Comparison of ENCODE assay signal across 7 mouse cellular contexts in the genomic region with DNA sequence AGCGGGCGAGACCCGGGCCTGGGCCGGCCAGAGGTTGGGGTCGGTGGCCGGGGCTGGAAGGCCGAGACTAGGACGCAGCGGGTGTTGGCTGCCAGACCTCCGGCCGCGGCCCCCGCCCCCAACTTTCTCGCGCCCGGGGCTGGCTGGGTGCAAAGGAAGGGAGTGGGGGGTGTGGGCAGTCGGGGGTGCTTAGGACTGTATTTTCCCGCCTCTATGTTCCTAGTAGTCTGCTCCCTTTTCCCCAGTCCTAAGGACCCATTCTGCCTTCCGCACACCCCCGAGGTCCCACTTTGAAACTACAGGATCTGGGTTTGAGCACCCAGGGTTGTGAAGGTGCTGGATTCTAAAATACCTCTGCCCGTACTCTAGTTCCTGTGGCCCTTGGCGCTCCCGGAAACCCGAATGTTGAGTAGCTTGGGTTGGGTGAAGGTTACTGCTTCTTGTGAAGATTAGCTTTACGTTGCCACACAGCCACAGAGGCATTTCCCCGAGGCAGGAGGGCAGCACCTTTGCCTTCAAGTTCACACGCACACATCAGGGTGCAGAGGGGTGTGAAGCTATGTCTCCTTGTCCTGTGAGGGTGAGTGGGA. TPM values are rescaled to one million over a fixed set of nuclear protein-coding genes. Genes with fewer than 3 reads are reported as not detected.
DNase-seq lines count a peak whose midpoint lies in the region; ATAC-seq and TF ChIP-seq lines count a peak whose summit lies in the region.

No protein-coding gene starts in this region.

- peaks cover 29% of the 10 kb centered on the region for H3K4me1 ChIP-seq in neural tube, embryonic 11.5 days (ENCODE audit: control insufficient read depth, insufficient read depth, low read length)
- 0 out of 2 replicates have a peak, but pooled peaks cover 3% of the 10 kb centered on the region for H3K4me1 ChIP-seq in bone marrow macrophage, adult 2 months (ENCODE audit: control insufficient read depth, insufficient read depth, low read length)
- H3K4me1 ChIP-seq in heart, embryonic 15.5 days (replicated peaks) = peaks cover 52% of the 10 kb centered on the region
- H3K4me1 ChIP-seq in liver, embryonic 15.5 days (replicated peaks) = peaks cover 15% of the 10 kb centered on the region

- DNase-seq in neural tube, embryonic 11.5 days (ENCODE audit: low spot score) = peak; percentile 47
- no peak for DNase-seq in neural tube, embryonic 10.5 days (ENCODE audit: extremely low spot score, low spot score)
- DNase-seq in splenic B cell, adult 2 months (ENCODE audit: low read depth, low spot score) = peak; percentile 31
- no peak for DNase-seq in layer of hippocampus, postnatal 25 days (ENCODE audit: extremely low spot score in 1 of 2, low spot score in 1 of 2)

- ATAC-seq in neural tube, embryonic 11.5 days (ENCODE audit: insufficient read depth, low FRiP score, low TSS enrichment) = peak; percentile 14; the same call in 1 of the 2 replicates
- ATAC-seq in heart, embryonic 15.5 days (replicated peaks; ENCODE audit: insufficient number of reproducible peaks, insufficient read depth, low FRiP score, low read depth) = peak; percentile 4; the same call in 1 of the 2 replicates
- ATAC-seq in liver, embryonic 15.5 days (ENCODE audit: insufficient read depth) = no peak; the same call in 1 of the 2 replicates

- no peaks in the 10 kb centered on the region for H3K36me3 ChIP-seq in neural tube, embryonic 11.5 days (ENCODE audit: control insufficient read depth, insufficient read depth, low read length)
- H3K36me3 ChIP-seq in heart, embryonic 15.5 days = no peaks in the 10 kb centered on the region
- no peaks in the 10 kb centered on the region for H3K36me3 ChIP-seq in liver, embryonic 15.5 days (replicated peaks)
- H3K36me3 ChIP-seq in splenic B cell, adult 2 months (ENCODE audit: control insufficient read depth, insufficient read depth, low read length, poor library complexity, severe bottlenecking) = no peaks in the 10 kb centered on the region

- H3K4me3 ChIP-seq in neural tube, embryonic 11.5 days (ENCODE audit: low read depth, low read length) = peak overlapping the region; percentile 88
- H3K4me3 ChIP-seq in bone marrow macrophage, adult 2 months (ENCODE audit: insufficient read depth, low read length) = peak overlapping the region; percentile 54
- peak overlapping the region; percentile 63 for H3K4me3 ChIP-seq in heart, embryonic 15.5 days
- H3K4me3 ChIP-seq in liver, embryonic 15.5 days (replicated peaks) = peak overlapping the region; percentile 58

- H3K9me3 ChIP-seq in neural tube, embryonic 11.5 days (ENCODE audit: control insufficient read depth, low read length) = no peaks in the 10 kb centered on the region
- H3K9me3 ChIP-seq in heart, embryonic 15.5 days (replicated peaks) = no peaks in the 10 kb centered on the region
- H3K9me3 ChIP-seq in liver, embryonic 15.5 days (replicated peaks) = no peaks in the 10 kb centered on the region

- under 1% methylated on average over 20 of the region's 27 CpGs for WGBS in neural tube, embryonic 11.5 days
- WGBS in heart, embryonic 15.5 days = 1% methylated on average over 27 of the region's 27 CpGs
- WGBS in liver, embryonic 15.5 days (ENCODE audit: insufficient replicate concordance) = under 1% methylated on average over 27 of the region's 27 CpGs

- no peak overlapping the region for H3K27ac ChIP-seq in neural tube, embryonic 11.5 days (ENCODE audit: low read depth, low read length)
- H3K27ac ChIP-seq in bone marrow macrophage, adult 2 months (ENCODE audit: insufficient read depth, low read depth, low read length) = no peak overlapping the region
- peak overlapping the region; percentile 43; the same call in 1 of the 2 replicates for H3K27ac ChIP-seq in heart, embryonic 15.5 days
- no peak overlapping the region for H3K27ac ChIP-seq in liver, embryonic 15.5 days (replicated peaks)

- peak overlapping the region; percentile 99 for H3K4me2 ChIP-seq in neural tube, embryonic 11.5 days (ENCODE audit: low read depth)
- H3K4me2 ChIP-seq in heart, embryonic 15.5 days = peak overlapping the region; percentile 97
- peak overlapping the region; percentile 82 for H3K4me2 ChIP-seq in liver, embryonic 15.5 days

- no peaks in the 10 kb centered on the region for H3K27me3 ChIP-seq in neural tube, embryonic 11.5 days (ENCODE audit: control insufficient read depth, insufficient read depth, low read length)
- H3K27me3 ChIP-seq in heart, embryonic 15.5 days = peaks cover 15% of the 10 kb centered on the region
- H3K27me3 ChIP-seq in liver, embryonic 15.5 days = peaks cover 95% of the 10 kb centered on the region
- H3K27me3 ChIP-seq in splenic B cell, adult 2 months (ENCODE audit: control insufficient read depth, insufficient read depth, low read length, poor library complexity, severe bottlenecking) = no peaks in the 10 kb centered on the region

- peak overlapping the region; percentile 91 for H3K9ac ChIP-seq in neural tube, embryonic 11.5 days (ENCODE audit: low read length)
- H3K9ac ChIP-seq in heart, embryonic 15.5 days = peak overlapping the region; percentile 78
- H3K9ac ChIP-seq in liver, embryonic 15.5 days = peak overlapping the region; percentile 31

- TF ChIP-seq POLR2A in bone marrow macrophage, adult 2 months (IDR thresholded peaks at IDR 0.05; ENCODE audit: borderline replicate concordance, low read depth, low read length) = no peak

- TF ChIP-seq CTCF in bone marrow macrophage, adult 2 months (IDR thresholded peaks at IDR 0.05; ENCODE audit: low read depth, low read length) = no peak

RNA-seq across cellular contexts. Expression of gene Tyro3, which starts 2.5 kb away (rescaled TPM):
- polyA plus RNA-seq in neural tube, embryonic 11.5 days (2014; fragmentation: Nextera tagmentation; extraction: Ambion mirVana) = 19.0 and 20.0 TPM in 2 replicates
- polyA plus RNA-seq in bone marrow macrophage, adult 2 months (2012; ENCODE audit: insufficient read depth, insufficient read length, missing spikeins) = not detected in 2 replicates
- polyA plus RNA-seq in heart, embryonic 15.5 days (2015; fragmentation: Nextera tagmentation; extraction: Ambion mirVana) = 6.2 and 8.5 TPM in 2 replicates
- 1.1 TPM in 2 replicates for polyA plus RNA-seq in liver, embryonic 15.5 days (2015; fragmentation: Nextera tagmentation; extraction: Ambion mirVana)
- total RNA-seq in layer of hippocampus, postnatal 25 days (2021) = 10 to 100 TPM; 87.0 to 88.2 TPM

RNA-seq across cellular contexts. Expression of gene Rpap1, which starts 12.7 kb away (rescaled TPM):
- polyA plus RNA-seq in neural tube, embryonic 11.5 days (2014; fragmentation: Nextera tagmentation; extraction: Ambion mirVana) = 23.5 and 26.6 TPM in 2 replicates
- polyA plus RNA-seq in bone marrow macrophage, adult 2 months (2012; ENCODE audit: insufficient read depth, insufficient read length, missing spikeins) = 9.7 and 10.6 TPM in 2 replicates
- polyA plus RNA-seq in heart, embryonic 15.5 days (2015; fragmentation: Nextera tagmentation; extraction: Ambion mirVana) = 15.4 and 20.6 TPM in 2 replicates
- polyA plus RNA-seq in liver, embryonic 15.5 days (2015; fragmentation: Nextera tagmentation; extraction: Ambion mirVana) = 9.1 and 9.9 TPM in 2 replicates
- total RNA-seq in layer of hippocampus, postnatal 25 days (2021) = 10 to 100 TPM; 18.4 to 19.7 TPM

RNA-seq across cellular contexts. Expression of gene Ltk, which starts 39.8 kb away (rescaled TPM):
- 0.13 TPM in 1 of 2 replicates, not detected in the other for polyA plus RNA-seq in neural tube, embryonic 11.5 days (2014; fragmentation: Nextera tagmentation; extraction: Ambion mirVana)
- polyA plus RNA-seq in bone marrow macrophage, adult 2 months (2012; ENCODE audit: insufficient read depth, insufficient read length, missing spikeins) = not detected in 2 replicates
- polyA plus RNA-seq in heart, embryonic 15.5 days (2015; fragmentation: Nextera tagmentation; extraction: Ambion mirVana) = 0.10 and 0.22 TPM in 2 replicates
- 0.07 and 0.13 TPM in 2 replicates for polyA plus RNA-seq in liver, embryonic 15.5 days (2015; fragmentation: Nextera tagmentation; extraction: Ambion mirVana)
- total RNA-seq in layer of hippocampus, postnatal 25 days (2021) = 10 to 100 TPM; 10.5 to 12.9 TPM

RNA-seq across cellular contexts. Expression of gene Itpka, which starts 57.9 kb away (rescaled TPM):
- polyA plus RNA-seq in neural tube, embryonic 11.5 days (2014; fragmentation: Nextera tagmentation; extraction: Ambion mirVana) = 0.78 and 1.1 TPM in 2 replicates
- 0.31 TPM in 1 of 2 replicates, not detected in the other for polyA plus RNA-seq in bone marrow macrophage, adult 2 months (2012; ENCODE audit: insufficient read depth, insufficient read length, missing spikeins)
- 2.0 and 2.4 TPM in 2 replicates for polyA plus RNA-seq in heart, embryonic 15.5 days (2015; fragmentation: Nextera tagmentation; extraction: Ambion mirVana)
- 2.7 and 4.2 TPM in 2 replicates for polyA plus RNA-seq in liver, embryonic 15.5 days (2015; fragmentation: Nextera tagmentation; extraction: Ambion mirVana)
- 100 to 1,000 TPM; 283 to 285 TPM for total RNA-seq in layer of hippocampus, postnatal 25 days (2021)

Comparison
In these comparisons a context has a peak if more than half of its experiments do, and no peak if none do; other contexts are left out.
1. DNase-seq: peak in neural tube, embryonic 11.5 days (single experiment) and splenic B cell, adult 2 months (single experiment); none in neural tube, embryonic 10.5 days (single experiment) and layer of hippocampus, postnatal 25 days (0 of 2).
2. H3K9ac ChIP-seq: peak in every context shown above with its lines; median percentile 91 in neural tube, embryonic 11.5 days; 78 in heart, embryonic 15.5 days; 31 in liver, embryonic 15.5 days.
3. Peak in every context shown above with its lines, with median percentiles within 50 percentile points of each other: H3K4me2 ChIP-seq and H3K4me3 ChIP-seq.